Mouse (Mus musculus): ENCODE results near the gene Zfp105. TPM values are rescaled to one million over a fixed set of nuclear protein-coding genes. Genes with fewer than 3 reads are reported as not detected.
A peak's percentile ranks its signal among the peaks of the same experiment; 100 is the strongest.

Gene Zfp105
- polyA plus RNA-seq (2014; fragmentation: Nextera tagmentation; extraction: Ambion mirVana): 17.5 and 19.7 TPM in 2 replicates

- Histone ChIP-seq H3K9ac (ENCODE audit: low read length) (peak within 1 kb of the TSS; percentile 96), H3K4me2 (ENCODE audit: low read length) (peak within 1 kb of the TSS; percentile 74), H3K36me3 (ENCODE audit: control insufficient read depth, insufficient read depth, low read length) (peaks cover 34% of the 10 kb centered on the region), H3K27ac (ENCODE audit: low read depth) (peak within 1 kb of the TSS; percentile 76), H3K4me3 (ENCODE audit: low read depth, low read length) (peak within 1 kb of the TSS; percentile 69), H3K9me3 (ENCODE audit: control insufficient read depth, low read length) (no peaks in the 10 kb centered on the region), H3K27me3 (replicated peaks; ENCODE audit: control insufficient read depth, insufficient read depth, low read length) (no peaks in the 10 kb centered on the region), H3K4me1 (replicated peaks; ENCODE audit: control insufficient read depth, insufficient read depth, low read length) (peaks cover 4% of the 10 kb centered on the region)
- WGBS: 1% methylated on average over 43 of the region's 43 CpGs
- ATAC-seq (replicated peaks; ENCODE audit: low FRiP score, low TSS enrichment, low read depth) (peak; percentile 97), DNase-seq (ENCODE audit: low spot score) (peak; percentile 89)
Observed at GRCm38 (mm10) chr9:122922936-122923381, at the start of gene Zfp105. TSS of gene Zfp105 (plus strand) at chr9:122923072.

- no peaks in the 10 kb centered on the region for H3K27me3 ChIP-seq (replicated peaks; ENCODE audit: control insufficient read depth, insufficient read depth, low read length)
- no peak overlapping the region for H3K4me2 ChIP-seq (ENCODE audit: low read length)
- H3K27ac ChIP-seq (ENCODE audit: low read depth): no peak overlapping the region
- no peaks in the 10 kb centered on the region for H3K36me3 ChIP-seq (ENCODE audit: control insufficient read depth, insufficient read depth, low read length)
- 60% methylated on average over 1 of the region's 1 CpGs for WGBS
- H3K9ac ChIP-seq (ENCODE audit: low read length): no peak overlapping the region
- H3K4me1 ChIP-seq (replicated peaks; ENCODE audit: control insufficient read depth, insufficient read depth, low read length): no peaks in the 10 kb centered on the region
- DNase-seq (ENCODE audit: low spot score) (no peak), ATAC-seq (replicated peaks; ENCODE audit: low FRiP score, low TSS enrichment, low read depth) (no peak)
- no peaks in the 10 kb centered on the region for H3K9me3 ChIP-seq (ENCODE audit: control insufficient read depth, low read length)
- H3K4me3 ChIP-seq (ENCODE audit: low read depth, low read length): no peak overlapping the region
Observed at GRCm38 (mm10) chr9:122874653-122875052, 48.2 kb upstream of the Zfp105 start.

GRCm38 (mm10) chr9:122875145-122875544 lies 47.7 kb upstream of the Zfp105 start:
- ATAC-seq (replicated peaks; ENCODE audit: low FRiP score, low TSS enrichment, low read depth) (no peak), DNase-seq (ENCODE audit: low spot score) (no peak)
- 94% methylated on average over 2 of the region's 2 CpGs for WGBS

GRCm38 (mm10) chr9:122885385-122885784 lies 37.5 kb upstream of the Zfp105 start, which contains the start of gene Zkscan7:
TSS of gene Zkscan7 (plus strand) at chr9:122885685.
- Histone ChIP-seq H3K4me3 (ENCODE audit: low read depth, low read length) (peak within 1 kb of the TSS; percentile 83), H3K27ac (ENCODE audit: low read depth) (no peak within 1 kb of the TSS), H3K27me3 (replicated peaks; ENCODE audit: control insufficient read depth, insufficient read depth, low read length) (0 out of 2 replicates have a peak, but pooled peaks cover 3% of the 10 kb centered on the region), H3K36me3 (ENCODE audit: control insufficient read depth, insufficient read depth, low read length) (0 out of 2 replicates have a peak, but pooled peaks cover 11% of the 10 kb centered on the region), H3K4me1 (replicated peaks; ENCODE audit: control insufficient read depth, insufficient read depth, low read length) (peaks cover 5% of the 10 kb centered on the region; the same call in 1 of the 2 replicates), H3K9me3 (ENCODE audit: control insufficient read depth, low read length) (peaks cover 8% of the 10 kb centered on the region), H3K4me2 (ENCODE audit: low read length) (peak within 1 kb of the TSS; percentile 94), H3K9ac (ENCODE audit: low read length) (no peak within 1 kb of the TSS)
- DNase-seq (ENCODE audit: low spot score) (no peak), ATAC-seq (replicated peaks; ENCODE audit: low FRiP score, low TSS enrichment, low read depth) (no peak)
- 80% methylated on average over 3 of the region's 3 CpGs for WGBS

More at GRCm38 (mm10) chr9:122875145-122875544, 47.7 kb upstream of the Zfp105 start:
- Histone ChIP-seq H3K4me1 (replicated peaks; ENCODE audit: control insufficient read depth, insufficient read depth, low read length) (no peaks in the 10 kb centered on the region), H3K9ac (ENCODE audit: low read length) (no peak overlapping the region), H3K4me2 (ENCODE audit: low read length) (no peak overlapping the region), H3K36me3 (ENCODE audit: control insufficient read depth, insufficient read depth, low read length) (no peaks in the 10 kb centered on the region), H3K4me3 (ENCODE audit: low read depth, low read length) (no peak overlapping the region), H3K27ac (ENCODE audit: low read depth) (no peak overlapping the region), H3K27me3 (replicated peaks; ENCODE audit: control insufficient read depth, insufficient read depth, low read length) (no peaks in the 10 kb centered on the region), H3K9me3 (ENCODE audit: control insufficient read depth, low read length) (no peaks in the 10 kb centered on the region)

- Histone ChIP-seq H3K36me3 (ENCODE audit: control insufficient read depth, insufficient read depth, low read length) (peaks cover 15% of the 10 kb centered on the region; the same call in 1 of the 2 replicates), H3K4me3 (ENCODE audit: low read depth, low read length) (peak overlapping the region; percentile 83), H3K4me1 (replicated peaks; ENCODE audit: control insufficient read depth, insufficient read depth, low read length) (peaks cover 5% of the 10 kb centered on the region; the same call in 1 of the 2 replicates), H3K4me2 (ENCODE audit: low read length) (peak overlapping the region; percentile 94), H3K27me3 (replicated peaks; ENCODE audit: control insufficient read depth, insufficient read depth, low read length) (0 out of 2 replicates have a peak, but pooled peaks cover 3% of the 10 kb centered on the region), H3K9me3 (ENCODE audit: control insufficient read depth, low read length) (peaks cover 8% of the 10 kb centered on the region), H3K27ac (ENCODE audit: low read depth) (peak overlapping the region; percentile 16; the same call in 1 of the 2 replicates), H3K9ac (ENCODE audit: low read length) (peak overlapping the region; percentile 84)
- ATAC-seq (replicated peaks; ENCODE audit: low FRiP score, low TSS enrichment, low read depth) (peak; percentile 87), DNase-seq (ENCODE audit: low spot score) (peak; percentile 81)
- 6% methylated on average over 54 of the region's 54 CpGs for WGBS
Observed at GRCm38 (mm10) chr9:122886372-122887179, 36.3 kb upstream of the Zfp105 start.

- 90% methylated on average over 2 of the region's 2 CpGs for WGBS
- ATAC-seq (replicated peaks; ENCODE audit: low FRiP score, low TSS enrichment, low read depth): no peak
- H3K4me3 ChIP-seq (ENCODE audit: low read depth, low read length): no peak overlapping the region
Observed at GRCm38 (mm10) chr9:122901047-122901446, 21.8 kb upstream of the Zfp105 start.

GRCm38 (mm10) chr9:122902717-122903535 lies 19.9 kb upstream of the Zfp105 start:
- H3K4me3 ChIP-seq (ENCODE audit: low read depth, low read length): peak overlapping the region; percentile 56
- no peaks in the 10 kb centered on the region for H3K27me3 ChIP-seq (replicated peaks; ENCODE audit: control insufficient read depth, insufficient read depth, low read length)
- no peak overlapping the region for H3K27ac ChIP-seq (ENCODE audit: low read depth)
- H3K9ac ChIP-seq (ENCODE audit: low read length): peak overlapping the region; percentile 60
- peak; percentile 85 for DNase-seq (ENCODE audit: low spot score)
- H3K9me3 ChIP-seq (ENCODE audit: control insufficient read depth, low read length): peaks cover 4% of the 10 kb centered on the region; the same call in 1 of the 2 replicates
- ATAC-seq (replicated peaks; ENCODE audit: low FRiP score, low TSS enrichment, low read depth): peak; percentile 93
- no peaks in the 10 kb centered on the region; the same call in 1 of the 2 replicates for H3K4me1 ChIP-seq (replicated peaks; ENCODE audit: control insufficient read depth, insufficient read depth, low read length)
- H3K4me2 ChIP-seq (ENCODE audit: low read length): peak overlapping the region; percentile 79
- 15% methylated on average over 32 of the region's 32 CpGs for WGBS
- H3K36me3 ChIP-seq (ENCODE audit: control insufficient read depth, insufficient read depth, low read length): 0 out of 2 replicates have a peak, but pooled peaks cover 3% of the 10 kb centered on the region

More at GRCm38 (mm10) chr9:122901047-122901446, 21.8 kb upstream of the Zfp105 start:
- Histone ChIP-seq H3K27me3 (replicated peaks; ENCODE audit: control insufficient read depth, insufficient read depth, low read length) (no peaks in the 10 kb centered on the region), H3K4me2 (ENCODE audit: low read length) (no peak overlapping the region), H3K9me3 (ENCODE audit: control insufficient read depth, low read length) (no peaks in the 10 kb centered on the region), H3K36me3 (ENCODE audit: control insufficient read depth, insufficient read depth, low read length) (no peaks in the 10 kb centered on the region), H3K9ac (ENCODE audit: low read length) (no peak overlapping the region), H3K4me1 (replicated peaks; ENCODE audit: control insufficient read depth, insufficient read depth, low read length) (no peaks in the 10 kb centered on the region; the same call in 1 of the 2 replicates), H3K27ac (ENCODE audit: low read depth) (no peak overlapping the region)
- no peak for DNase-seq (ENCODE audit: low spot score)

GRCm38 (mm10) chr9:122922436-122922835 lies 436 bp upstream of the Zfp105 start:
- Histone ChIP-seq H3K27me3 (replicated peaks; ENCODE audit: control insufficient read depth, insufficient read depth, low read length) (no peaks in the 10 kb centered on the region), H3K4me3 (ENCODE audit: low read depth, low read length) (peak overlapping the region; percentile 69), H3K9ac (ENCODE audit: low read length) (peak overlapping the region; percentile 96), H3K4me2 (ENCODE audit: low read length) (peak overlapping the region; percentile 74), H3K36me3 (ENCODE audit: control insufficient read depth, insufficient read depth, low read length) (peaks cover 29% of the 10 kb centered on the region), H3K4me1 (replicated peaks; ENCODE audit: control insufficient read depth, insufficient read depth, low read length) (peaks cover 4% of the 10 kb centered on the region), H3K9me3 (ENCODE audit: control insufficient read depth, low read length) (no peaks in the 10 kb centered on the region), H3K27ac (ENCODE audit: low read depth) (no peak overlapping the region)
- ATAC-seq (replicated peaks; ENCODE audit: low FRiP score, low TSS enrichment, low read depth) (no peak), DNase-seq (ENCODE audit: low spot score) (no peak)
- WGBS: 22% methylated on average over 3 of the region's 3 CpGs
